Mouse (Mus musculus) liver, embryonic 15.5 days (tissue): ENCODE measurements around the gene Gm8906. TPM values are rescaled to one million over a fixed set of nuclear protein-coding genes. Genes with fewer than 3 reads are reported as not detected.
"Not testable (repeated sequence)": the region's sequence is repeated elsewhere in the genome, so short reads cannot be mapped to it uniquely, and the experiment has no call there.

ENCODE experiments used
- ATAC-seq: fragments of 200-750 bp; cut with Nextera tagmentation; 2 replicates; pipeline ENCODE4 v1.8.0; 2017; ENCODE audit warnings: moderate number of reproducible peaks, mild to moderate bottlenecking, moderate library complexity; ENCODE audit not compliant: insufficient read depth
- H3K27ac ChIP-seq: fragments of 300-500 bp; sonication (generic); replicated peaks from 2 replicates; pipeline ENCODE4 v1.5.1; 2015; ENCODE audit warnings: mild to moderate bottlenecking, inconsistent platforms
- H3K27me3 ChIP-seq: fragments of 300-500 bp; sonication (generic); 2 replicates; pipeline ENCODE4 v1.6.1; 2015; ENCODE audit warnings: mild to moderate bottlenecking, inconsistent platforms
- H3K36me3 ChIP-seq: fragments of 300-500 bp; sonication (generic); replicated peaks from 2 replicates; pipeline ENCODE4 v1.6.1; 2015; ENCODE audit warnings: moderate library complexity, mild to moderate bottlenecking, inconsistent platforms
- H3K4me1 ChIP-seq: fragments of 300-500 bp; sonication (generic); replicated peaks from 2 replicates; pipeline ENCODE4 v1.6.1; 2015; ENCODE audit warnings: inconsistent platforms
- H3K4me2 ChIP-seq: fragments of 300-500 bp; sonication (generic); 2 replicates; pipeline ENCODE4 v1.6.1; 2015; ENCODE audit warnings: moderate library complexity, mild to moderate bottlenecking, inconsistent platforms
- H3K4me3 ChIP-seq: fragments of 300-500 bp; sonication (generic); replicated peaks from 2 replicates; pipeline ENCODE4 v1.5.1; 2015; ENCODE audit warnings: mild to moderate bottlenecking, inconsistent platforms
- H3K9ac ChIP-seq: fragments of 300-500 bp; sonication (generic); 2 replicates; pipeline ENCODE4 v1.6.1; 2015; ENCODE audit warnings: moderate library complexity, mild to moderate bottlenecking, inconsistent platforms
- H3K9me3 ChIP-seq: fragments of 300-500 bp; sonication (generic); replicated peaks from 2 replicates; pipeline ENCODE4 v1.6.1; 2016; ENCODE audit warnings: inconsistent platforms
- WGBS: fragments of 180-500 bp; shearing (Covaris S2); methylation state at CpG from one replicate; pipeline ENCODE4 v1.1.7; 2015; ENCODE audit warnings: mixed read lengths; ENCODE audit not compliant: insufficient replicate concordance; 5-methylcytosine and 5-hydroxymethylcytosine counted together
- polyA plus RNA-seq: library from polyadenylated mRNA; unstranded; fragments of >200 nt; fragmentation: Nextera tagmentation; extraction: Ambion mirVana; gene quantifications from 2 replicates; pipeline ENCODE4 v1.2.1, GENCODE M21; 2015

Gene Gm8906
- not detected in 2 replicates for polyA plus RNA-seq

DNA sequence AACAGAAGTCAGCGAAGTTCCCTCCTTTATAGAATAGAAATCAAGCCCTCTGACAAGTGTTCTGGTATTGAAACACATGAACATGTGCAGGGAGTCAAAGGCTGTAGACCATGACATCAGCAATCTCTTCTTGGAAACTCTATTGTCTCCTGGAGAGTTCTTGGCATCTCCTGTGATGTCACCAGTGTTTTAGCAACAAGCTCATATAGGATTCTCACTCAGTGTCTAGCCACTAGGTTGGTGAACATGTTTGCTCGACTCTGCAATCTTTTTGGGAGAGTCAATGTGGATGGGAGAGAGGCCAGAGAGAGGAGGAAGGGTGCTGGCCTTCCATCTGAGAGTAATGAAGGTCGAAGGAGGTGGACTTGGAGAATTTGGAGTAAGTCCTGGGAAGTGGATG, at the start of gene Gm8906:
Gene Gm8906, plus strand, starts transcription at position 301 of the 400 bp plus-strand sequence.
- not testable (repeated sequence) for H3K27me3 ChIP-seq, H3K9ac ChIP-seq, H3K27ac ChIP-seq, H3K9me3 ChIP-seq, H3K36me3 ChIP-seq, H3K4me3 ChIP-seq, H3K4me2 ChIP-seq, ATAC-seq, H3K4me1 ChIP-seq
- 18% methylated on average over 2 of the region's 3 CpGs for WGBS

Other genes starting within 250 kb of the Gm8906 start
- not detected in 2 replicates for gene Gm8890, start 246.7 kb upstream of the Gm8906 start, polyA plus RNA-seq
- not detected in 2 replicates for gene Speer1, start 161.2 kb upstream of the Gm8906 start, polyA plus RNA-seq
- not detected in 2 replicates for gene Gm8897, start 86.3 kb upstream of the Gm8906 start, polyA plus RNA-seq
- not detected in 2 replicates for gene Gm6460, start 92.2 kb downstream of the Gm8906 start, polyA plus RNA-seq
- not detected in 2 replicates for gene Gm8922, start 179.3 kb downstream of the Gm8906 start, polyA plus RNA-seq